Mouse (Mus musculus): ENCODE data around the gene Tceal3. TPM values are rescaled to one million over a fixed set of nuclear protein-coding genes. Genes with fewer than 3 reads are reported as not detected.
"Not testable (repeated sequence)": the region's sequence is repeated elsewhere in the genome, so short reads cannot be mapped to it uniquely, and the experiment has no call there.

Gene Tceal3
- total RNA-seq, 2 experiments from 2014 or later = 22.3 to 30.4 TPM

GRCm38 (mm10) chrX:136707446-136708167 lies 117.0 kb downstream of the Tceal3 start, which contains the start of gene Tceal1:
Gene Tceal1 (plus strand): TSS chrX:136707982.
- peak; percentile 76 for DNase-seq

GRCm38 (mm10) chrX:136708168-136708681 lies 117.6 kb downstream of the Tceal3 start:
- DNase-seq = peak; percentile 56

- DNase-seq = peak; percentile 2
Observed at GRCm38 (mm10) chrX:136708782-136709181, 118.1 kb downstream of the Tceal3 start.

GRCm38 (mm10) chrX:136714742-136715474 lies 124.3 kb downstream of the Tceal3 start:
- DNase-seq = not testable (repeated sequence)

Other genes starting within 250 kb of the Tceal3 start
- not detected for gene Kir3dl1, start 72.8 kb upstream of the Tceal3 start, total RNA-seq (2021)
- gene Kir3dl2, start 46.8 kb upstream of the Tceal3 start, total RNA-seq (2021) = not detected
- gene Tceal1, start 117.1 kb downstream of the Tceal3 start, total RNA-seq (2021) = 1 to 10 TPM; 6.4 to 6.9 TPM
- gene Morf4l2, start 152.8 kb downstream of the Tceal3 start, total RNA-seq (2021) = 100 to 1,000 TPM; 226 to 278 TPM
- not detected for gene Glra4, start 189.3 kb downstream of the Tceal3 start, total RNA-seq (2021)
- 10 to 100 TPM in 1 of 2 experiments, 1 to 10 TPM in 1; 7.0 to 13.0 TPM for gene Plp1, start 231.8 kb downstream of the Tceal3 start, total RNA-seq (2021)

All from adrenal gland, postnatal 10 days (tissue).